Mouse (Mus musculus): ENCODE data around the gene Coro2a.
A peak's percentile ranks its signal among the peaks of the same experiment; 100 is the strongest.

Coro2a gene

GRCm38 (mm10) chr4:46526798-46527557, 75.0 kb downstream of the Coro2a start:
- DNase-seq (ENCODE audit: low spot score) = peak; percentile 36

GRCm38 (mm10) chr4:46526226-46526625, 75.8 kb downstream of the Coro2a start:
- no peak for DNase-seq (ENCODE audit: low spot score)

- no peak for DNase-seq (ENCODE audit: low spot score)
Measured at GRCm38 (mm10) chr4:46523324-46523723, 78.7 kb downstream of the Coro2a start.

- DNase-seq (ENCODE audit: low spot score) = no peak
Measured at GRCm38 (mm10) chr4:46521457-46521856, 80.5 kb downstream of the Coro2a start.

GRCm38 (mm10) chr4:46520491-46520890, 81.5 kb downstream of the Coro2a start:
- DNase-seq (ENCODE audit: low spot score) = no peak

- DNase-seq (ENCODE audit: low spot score) = peak; percentile 88
Measured at GRCm38 (mm10) chr4:46507736-46508460, 94.1 kb downstream of the Coro2a start.

- DNase-seq (ENCODE audit: low spot score) = peak; percentile 96
Measured at GRCm38 (mm10) chr4:46506801-46507610, 95.0 kb downstream of the Coro2a start.

- DNase-seq (ENCODE audit: low spot score) = no peak
Measured at GRCm38 (mm10) chr4:46505361-46506057, 96.5 kb downstream of the Coro2a start.

- no peak for DNase-seq (ENCODE audit: low spot score)
Measured at GRCm38 (mm10) chr4:46503881-46504280, 98.1 kb downstream of the Coro2a start.

- peak; percentile 52 for DNase-seq (ENCODE audit: low spot score)
Measured at GRCm38 (mm10) chr4:46502606-46503502, 99.1 kb downstream of the Coro2a start.

GRCm38 (mm10) chr4:46498976-46499375, 103.0 kb downstream of the Coro2a start:
- peak; percentile 71 for DNase-seq (ENCODE audit: low spot score)

GRCm38 (mm10) chr4:46498511-46498910, 103.5 kb downstream of the Coro2a start:
- DNase-seq (ENCODE audit: low spot score) = peak; percentile 63

GRCm38 (mm10) chr4:46497286-46497892, 104.6 kb downstream of the Coro2a start:
- peak; percentile 78 for DNase-seq (ENCODE audit: low spot score)

- no peak for DNase-seq (ENCODE audit: low spot score)
Measured at GRCm38 (mm10) chr4:46495543-46495942, 106.5 kb downstream of the Coro2a start.

- DNase-seq (ENCODE audit: low spot score) = no peak
Measured at GRCm38 (mm10) chr4:46493071-46493470, 108.9 kb downstream of the Coro2a start.

- peak; percentile 96 for DNase-seq (ENCODE audit: low spot score)
Measured at GRCm38 (mm10) chr4:46489028-46489925, 112.7 kb downstream of the Coro2a start, which contains the start of gene Nans. Gene Nans, plus strand, starts transcription at chr4:46489248.

- no peak for DNase-seq (ENCODE audit: low spot score)
Measured at GRCm38 (mm10) chr4:46487348-46487747, 114.7 kb downstream of the Coro2a start.

Data from embryo, embryonic 10.5 days (tissue).